Mouse (Mus musculus) forebrain, postnatal 0 days (tissue): ENCODE measurements around the gene Krt31. TPM values are rescaled to one million over a fixed set of nuclear protein-coding genes. Genes with fewer than 3 reads are reported as not detected.

Source experiments
- ATAC-seq: fragments of 200-750 bp; cut with Nextera tagmentation; 2 replicates; pipeline ENCODE4 v1.8.0; 2017; ENCODE audit warnings: mild to moderate bottlenecking, moderate library complexity
- DNase-seq: peaks from one replicate; pipeline ENCODE4 v3.0.0-alpha.2; 2015
- H3K27ac ChIP-seq: fragments of 300-500 bp; sonication (generic); 2 replicates; pipeline ENCODE4 v1.5.1; 2014; ENCODE audit warnings: low read depth, mild to moderate bottlenecking, antibody characterized with exemption, low read length, moderate library complexity, mixed read lengths
- H3K27me3 ChIP-seq: fragments of 300-500 bp; sonication (generic); 2 replicates; pipeline ENCODE4 v1.6.1; 2014; ENCODE audit warnings: mild to moderate bottlenecking, low read length, mixed read lengths; ENCODE audit not compliant: insufficient read depth
- H3K36me3 ChIP-seq: fragments of 300-500 bp; sonication (generic); 2 replicates; pipeline ENCODE4 v1.6.1; 2014; ENCODE audit warnings: mild to moderate bottlenecking, moderate library complexity; ENCODE audit not compliant: insufficient read depth
- H3K4me1 ChIP-seq: fragments of 300-500 bp; sonication (generic); 2 replicates; pipeline ENCODE4 v1.6.1; 2014; ENCODE audit warnings: antibody characterized with exemption; ENCODE audit not compliant: insufficient read depth
- H3K4me2 ChIP-seq: fragments of 300-500 bp; sonication (generic); 2 replicates; pipeline ENCODE4 v1.6.1; 2014; ENCODE audit warnings: low read depth, mild to moderate bottlenecking, moderate library complexity
- H3K4me3 ChIP-seq: fragments of 300-500 bp; sonication (generic); 2 replicates; pipeline ENCODE4 v1.5.1; 2014; ENCODE audit warnings: low read depth, low read length, mixed read lengths
- H3K9ac ChIP-seq: fragments of 300-500 bp; sonication (generic); 2 replicates; pipeline ENCODE4 v1.6.1; 2014; ENCODE audit warnings: mild to moderate bottlenecking
- H3K9me3 ChIP-seq: fragments of 300-500 bp; sonication (generic); 2 replicates; pipeline ENCODE4 v1.6.1; 2016; ENCODE audit warnings: low read length
- CTCF ChIP-seq: sonication (generic); IDR thresholded peaks from 2 replicates; pipeline ENCODE4 v1.5.1; 2016; ENCODE audit warnings: antibody characterized with exemption, control low read depth, low read depth
- WGBS: fragments of 180-500 bp; shearing (Covaris S2); extraction: QIAGEN DNeasy Blood & Tissue Kit; methylation state at CpG from one replicate; pipeline ENCODE4 v1.1.7; 2014; 5-methylcytosine and 5-hydroxymethylcytosine counted together
- polyA plus RNA-seq: library from polyadenylated mRNA; unstranded; fragments of >200 nt; fragmentation: Nextera tagmentation; extraction: Ambion mirVana; gene quantifications from 2 replicates; pipeline ENCODE4 v1.2.1, GENCODE M21; 2015
- total RNA-seq: library from RNA; depleted of rRNA; stranded (reverse); fragments of >200 nt; gene quantifications from 2 replicates; pipeline ENCODE4 v1.2.3, GENCODE M21; 2014

Krt31 gene
- total and polyA plus RNA-seq, 2 experiments from 2014 or later: not detected

DNA sequence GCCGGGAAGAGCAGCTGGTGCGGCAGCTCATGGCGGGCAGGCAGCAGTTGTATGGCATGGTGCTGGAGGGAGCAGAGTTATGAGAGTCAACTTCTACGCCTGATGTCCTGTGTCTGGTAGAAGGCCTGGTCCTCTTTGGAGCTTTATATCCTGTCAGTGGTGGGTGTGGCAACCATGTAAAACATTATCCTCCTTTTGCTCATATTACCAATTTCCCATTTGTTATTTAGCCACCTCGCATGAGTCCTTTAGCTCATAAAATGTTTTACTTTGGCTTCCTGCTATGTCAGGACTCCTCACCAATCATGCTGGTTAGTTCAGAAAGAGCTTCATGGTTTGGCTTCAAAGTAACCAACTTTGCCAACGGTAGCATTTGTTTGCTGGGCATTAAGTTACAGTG is 20.6 kb downstream of the Krt31 start, which contains the start of gene Krt33b:
Gene Krt33b, minus strand, starts transcription at position 101 of the 400 bp plus-strand sequence.
- Histone ChIP-seq H3K36me3 (no peaks in the 10 kb centered on the region), H3K4me3 (no peak within 1 kb of the TSS), H3K9me3 (no peaks in the 10 kb centered on the region), H3K27ac (no peak within 1 kb of the TSS), H3K9ac (no peak within 1 kb of the TSS), H3K4me2 (no peak within 1 kb of the TSS), H3K27me3 (no peaks in the 10 kb centered on the region), H3K4me1 (no peaks in the 10 kb centered on the region)
- no peak for DNase-seq
- WGBS: 93% methylated on average over 6 of the region's 6 CpGs
- ATAC-seq: no peak
- TF ChIP-seq CTCF: no peak

DNA sequence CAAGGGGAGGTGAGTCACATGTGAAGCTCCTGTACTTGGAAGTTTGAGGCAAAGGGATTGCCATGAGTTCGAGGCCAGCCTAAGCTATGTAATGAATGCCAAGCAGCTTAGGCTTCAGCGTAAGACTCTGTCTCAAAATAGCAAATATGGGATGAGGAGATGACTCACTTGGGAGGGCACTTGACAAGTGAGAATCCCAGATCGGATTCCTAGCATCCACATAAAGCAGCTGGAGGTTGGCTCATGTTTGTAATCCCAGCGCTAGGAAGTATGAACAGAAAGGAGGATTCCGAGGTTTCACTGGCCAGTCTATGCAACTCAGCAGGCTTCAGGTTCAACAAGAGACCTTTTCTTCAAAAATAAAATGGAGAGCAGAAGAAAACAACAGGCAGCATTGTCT is 28.9 kb downstream of the Krt31 start:
- Histone ChIP-seq H3K9me3 (no peaks in the 10 kb centered on the region), H3K4me1 (no peaks in the 10 kb centered on the region), H3K4me2 (no peak overlapping the region), H3K27ac (no peak overlapping the region), H3K36me3 (no peaks in the 10 kb centered on the region), H3K9ac (no peak overlapping the region), H3K4me3 (no peak overlapping the region), H3K27me3 (no peaks in the 10 kb centered on the region)
- TF ChIP-seq CTCF: no peak
- ATAC-seq (no peak), DNase-seq (no peak)
- WGBS: 83% methylated on average over 5 of the region's 5 CpGs

DNA sequence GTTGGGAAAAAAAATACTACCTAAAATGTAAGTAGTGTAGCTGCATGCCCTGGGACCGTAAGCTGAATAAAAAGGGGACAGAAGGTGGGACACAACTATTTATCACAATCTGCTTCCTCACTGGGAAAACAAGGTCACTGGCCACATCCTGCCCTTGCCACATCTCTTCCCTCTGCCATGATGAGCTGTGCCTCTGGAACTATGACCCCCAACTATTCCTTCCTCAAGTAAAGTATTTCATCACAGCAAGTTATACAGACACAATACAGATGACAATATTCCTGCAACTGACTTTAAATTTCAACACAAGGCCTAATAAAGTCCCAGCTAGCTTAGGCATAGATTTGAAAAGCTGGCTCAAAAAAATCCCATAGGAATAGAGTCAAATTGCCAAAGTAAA is 30.9 kb downstream of the Krt31 start:
- no peaks in the 10 kb centered on the region for H3K36me3 ChIP-seq
- H3K27me3 ChIP-seq: no peaks in the 10 kb centered on the region
- WGBS: 93% methylated on average over 1 of the region's 1 CpGs
- no peak overlapping the region for H3K9ac ChIP-seq
- no peaks in the 10 kb centered on the region for H3K4me1 ChIP-seq
- DNase-seq (no peak), ATAC-seq (no peak)
- H3K9me3 ChIP-seq: no peaks in the 10 kb centered on the region
- H3K4me3 ChIP-seq: no peak overlapping the region
- H3K27ac ChIP-seq: no peak overlapping the region
- no peak overlapping the region for H3K4me2 ChIP-seq
- TF ChIP-seq CTCF: no peak

DNA sequence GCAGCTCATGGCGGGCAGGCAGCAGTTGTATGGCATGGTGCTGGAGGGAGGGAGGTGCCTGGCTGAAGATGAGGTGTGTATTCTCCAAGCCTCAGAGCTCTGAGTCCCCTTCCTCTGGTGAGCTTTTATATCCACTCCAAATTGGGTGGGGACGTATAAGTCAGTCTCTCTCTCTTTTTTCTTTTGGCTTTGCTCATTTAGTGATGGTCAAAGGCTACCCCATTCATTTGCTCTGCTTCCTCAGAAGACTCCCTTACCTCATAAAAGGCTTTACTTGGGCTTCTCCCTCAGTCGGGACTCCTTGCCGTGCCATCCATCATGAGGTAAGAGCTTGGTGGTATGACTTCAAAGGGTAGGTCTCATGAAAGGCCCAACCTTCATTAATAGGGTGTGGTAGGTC is 34.2 kb downstream of the Krt31 start, which contains the start of gene Krt33a:
Gene Krt33a, minus strand, starts transcription at position 101 of the 400 bp plus-strand sequence.
- ATAC-seq (no peak), DNase-seq (no peak)
- 91% methylated on average over 4 of the region's 4 CpGs for WGBS
- Histone ChIP-seq H3K9me3 (no peaks in the 10 kb centered on the region), H3K9ac (no peak within 1 kb of the TSS), H3K4me3 (no peak within 1 kb of the TSS), H3K27me3 (no peaks in the 10 kb centered on the region), H3K36me3 (no peaks in the 10 kb centered on the region), H3K4me1 (no peaks in the 10 kb centered on the region), H3K4me2 (no peak within 1 kb of the TSS), H3K27ac (no peak within 1 kb of the TSS)
- no peak for TF ChIP-seq CTCF

DNA sequence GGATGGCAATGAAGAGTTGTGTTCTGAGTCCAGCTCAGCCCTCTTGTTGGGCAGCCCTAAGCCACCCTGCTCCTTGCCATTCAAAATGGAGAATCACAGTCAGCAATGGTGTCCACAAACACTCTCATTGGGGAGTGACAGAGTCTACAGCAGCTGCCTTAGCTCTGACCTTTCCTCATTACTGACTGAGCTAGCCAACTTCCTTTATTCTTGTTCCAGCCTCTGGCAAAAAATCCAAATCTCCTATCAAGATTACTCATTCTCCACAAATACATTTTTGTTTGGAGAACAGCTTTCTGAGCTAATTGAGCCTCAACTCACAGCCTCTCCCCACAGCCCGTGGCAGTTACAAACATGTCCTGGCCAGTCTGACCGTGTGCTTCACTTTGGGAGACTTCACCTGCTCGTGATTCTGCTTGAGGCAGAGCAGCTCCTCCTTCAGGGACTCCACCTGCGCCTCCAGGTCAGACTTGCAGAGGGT is 36.6 kb downstream of the Krt31 start:
- no peaks in the 10 kb centered on the region for H3K27me3 ChIP-seq
- no peak overlapping the region for H3K9ac ChIP-seq
- H3K4me2 ChIP-seq: no peak overlapping the region
- no peak for TF ChIP-seq CTCF
- no peak overlapping the region for H3K27ac ChIP-seq
- no peak for DNase-seq
- no peaks in the 10 kb centered on the region for H3K36me3 ChIP-seq
- WGBS: 75% methylated on average over 4 of the region's 4 CpGs
- no peak overlapping the region for H3K4me3 ChIP-seq
- no peak for ATAC-seq
- no peaks in the 10 kb centered on the region for H3K4me1 ChIP-seq
- no peaks in the 10 kb centered on the region for H3K9me3 ChIP-seq

DNA sequence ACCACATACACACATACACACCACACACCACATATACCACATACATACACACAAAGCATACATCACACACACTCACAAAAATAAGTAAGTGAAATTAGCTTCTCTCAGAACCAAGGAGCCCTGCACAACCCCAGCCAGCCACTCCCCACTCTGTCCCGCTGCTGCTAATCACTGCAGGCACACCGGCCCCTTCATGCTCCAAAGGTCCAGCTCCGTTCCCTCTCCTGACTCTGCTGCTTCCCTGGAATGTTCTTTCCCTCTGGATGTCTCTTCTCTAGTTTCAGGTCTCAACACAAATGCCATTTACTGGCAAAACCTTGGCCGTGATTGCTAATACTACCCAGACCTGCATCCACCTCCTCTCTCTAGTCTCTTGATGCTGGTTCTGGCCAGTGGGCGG is 39.7 kb downstream of the Krt31 start:
- Histone ChIP-seq H3K9me3 (no peaks in the 10 kb centered on the region), H3K27ac (no peak overlapping the region), H3K27me3 (no peaks in the 10 kb centered on the region), H3K36me3 (no peaks in the 10 kb centered on the region), H3K4me1 (no peaks in the 10 kb centered on the region), H3K9ac (no peak overlapping the region), H3K4me2 (no peak overlapping the region), H3K4me3 (no peak overlapping the region)
- no peak for ATAC-seq
- no peak for DNase-seq
- WGBS: 88% methylated on average over 5 of the region's 5 CpGs
- TF ChIP-seq CTCF: no peak

DNA sequence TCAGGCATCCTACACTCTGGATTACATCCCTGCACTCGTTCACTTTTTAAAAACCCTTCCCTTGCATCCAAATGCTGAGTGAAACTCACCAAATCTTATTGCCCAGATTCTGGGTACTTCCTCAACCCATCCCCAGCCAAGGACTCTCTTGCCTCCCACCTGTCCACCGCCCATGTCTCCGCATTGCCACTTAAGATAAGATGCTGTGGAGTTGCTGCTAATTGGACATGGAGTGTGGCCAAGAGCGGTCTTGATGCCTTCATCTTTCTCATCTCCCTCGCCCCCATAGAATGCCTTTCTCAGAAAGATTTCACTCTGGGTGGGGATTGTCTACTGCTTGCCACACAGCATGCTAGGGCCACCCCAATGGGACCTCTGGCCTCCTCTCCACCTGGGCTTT is 42.0 kb downstream of the Krt31 start:
- Histone ChIP-seq H3K27me3 (no peaks in the 10 kb centered on the region), H3K27ac (no peak overlapping the region), H3K4me3 (no peak overlapping the region), H3K4me1 (no peaks in the 10 kb centered on the region), H3K4me2 (no peak overlapping the region), H3K9ac (no peak overlapping the region), H3K9me3 (no peaks in the 10 kb centered on the region), H3K36me3 (no peaks in the 10 kb centered on the region)
- TF ChIP-seq CTCF: no peak
- WGBS: 86% methylated on average over 5 of the region's 5 CpGs
- DNase-seq: no peak
- ATAC-seq: no peak
